Mouse (Mus musculus) midbrain, postnatal 0 days (tissue): ENCODE measurements around the gene Arfgap3. TPM values are rescaled to one million over a fixed set of nuclear protein-coding genes. Genes with fewer than 3 reads are reported as not detected.
"Not testable (repeated sequence)": the region's sequence is repeated elsewhere in the genome, so short reads cannot be mapped to it uniquely, and the experiment has no call there.

Experiments used
- ATAC-seq: fragments of 200-750 bp; cut with Nextera tagmentation; 2 replicates; pipeline ENCODE4 v1.8.0; 2017; ENCODE audit warnings: moderate number of reproducible peaks, mild to moderate bottlenecking, moderate TSS enrichment, moderate library complexity; ENCODE audit not compliant: low FRiP score
- DNase-seq: peaks from one replicate; pipeline ENCODE4 v3.0.0-alpha.2; 2015; ENCODE audit warnings: low spot score
- H3K27ac ChIP-seq: fragments of 300-500 bp; sonication (generic); 2 replicates; pipeline ENCODE4 v1.5.1; 2014; ENCODE audit warnings: low read depth, mild to moderate bottlenecking, low read length, mixed read lengths
- H3K27me3 ChIP-seq: fragments of 300-500 bp; sonication (generic); 2 replicates; pipeline ENCODE4 v1.6.1; 2014; ENCODE audit warnings: low read length, control low read depth, mixed read lengths; ENCODE audit not compliant: insufficient read depth
- H3K36me3 ChIP-seq: fragments of 300-500 bp; sonication (generic); 2 replicates; pipeline ENCODE4 v1.6.1; 2014; ENCODE audit warnings: low read length, control low read depth, mixed read lengths; ENCODE audit not compliant: insufficient read depth
- H3K4me1 ChIP-seq: fragments of 300-500 bp; sonication (generic); 2 replicates; pipeline ENCODE4 v1.6.1; 2014; ENCODE audit warnings: mild to moderate bottlenecking, control low read depth, antibody characterized with exemption, low read length, mixed read lengths; ENCODE audit not compliant: insufficient read depth
- H3K4me2 ChIP-seq: fragments of 300-500 bp; sonication (generic); 2 replicates; pipeline ENCODE4 v1.6.1; 2014; ENCODE audit warnings: low read depth, mild to moderate bottlenecking, low read length, mixed read lengths; ENCODE audit not compliant: poor library complexity, severe bottlenecking
- H3K4me3 ChIP-seq: fragments of 300-500 bp; sonication (generic); 2 replicates; pipeline ENCODE4 v1.5.1; 2014; ENCODE audit warnings: low read depth, mild to moderate bottlenecking, low read length, moderate library complexity
- H3K9ac ChIP-seq: fragments of 300-500 bp; sonication (generic); replicated peaks from 2 replicates; pipeline ENCODE4 v1.6.1; 2014; ENCODE audit warnings: mild to moderate bottlenecking, low read length, moderate library complexity, mixed read lengths; ENCODE audit not compliant: poor library complexity, severe bottlenecking
- H3K9me3 ChIP-seq: fragments of 300-500 bp; sonication (generic); 2 replicates; pipeline ENCODE4 v1.6.1; 2016; ENCODE audit warnings: low read length, control low read depth
- CTCF ChIP-seq: IDR thresholded peaks from 2 replicates; pipeline ENCODE4 v1.5.1; 2016; ENCODE audit warnings: antibody characterized with exemption, mild to moderate bottlenecking
- WGBS: fragments of 180-500 bp; shearing (Covaris S2); extraction: QIAGEN DNeasy Blood & Tissue Kit; methylation state at CpG from one replicate; pipeline ENCODE4 v1.1.7; 2014; 5-methylcytosine and 5-hydroxymethylcytosine counted together
- polyA plus RNA-seq: library from polyadenylated mRNA; unstranded; fragments of >200 nt; fragmentation: Nextera tagmentation; extraction: Ambion mirVana; gene quantifications from 2 replicates; pipeline ENCODE4 v1.2.1, GENCODE M21; 2015
- total RNA-seq: library from RNA; depleted of rRNA; stranded (reverse); fragments of >200 nt; gene quantifications from 2 replicates; pipeline ENCODE4 v1.2.3, GENCODE M21; 2014

Arfgap3 gene
- total and polyA plus RNA-seq, 2 experiments from 2014 or later: 36.8 to 44.0 TPM

DNA sequence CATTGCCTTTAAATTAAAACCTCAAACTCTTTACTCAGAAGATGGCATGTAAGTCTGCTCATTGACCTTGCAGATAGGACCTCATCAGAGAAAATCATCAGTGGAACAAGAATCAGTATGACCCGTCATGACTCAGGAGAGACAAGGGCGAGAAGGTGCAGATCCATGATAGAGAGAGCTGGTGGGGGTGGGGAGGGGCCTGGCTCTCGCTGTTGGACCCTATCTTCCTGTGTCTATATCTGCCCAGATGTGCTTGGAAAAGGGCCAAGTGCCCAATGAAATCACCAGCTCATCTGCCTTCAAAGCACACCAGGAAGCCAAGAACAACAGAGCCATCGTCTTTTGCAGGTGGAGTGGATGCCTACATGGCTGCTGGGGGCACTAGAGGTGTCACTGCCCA lies 27.1 kb upstream of the Arfgap3 start:
- WGBS: 83% methylated on average over 4 of the region's 4 CpGs
- Histone ChIP-seq H3K9me3 (no peaks in the 10 kb centered on the region), H3K9ac (no peak overlapping the region), H3K27me3 (no peaks in the 10 kb centered on the region), H3K4me3 (no peak overlapping the region), H3K4me2 (no peak overlapping the region), H3K27ac (no peak overlapping the region), H3K36me3 (peaks cover 3% of the 10 kb centered on the region; the same call in 1 of the 2 replicates), H3K4me1 (no peaks in the 10 kb centered on the region)
- ATAC-seq (no peak), DNase-seq (no peak)
- TF ChIP-seq CTCF: no peak

- H3K27me3 ChIP-seq: no peaks in the 10 kb centered on the region
- peak; percentile 55 for DNase-seq
- WGBS: 62% methylated on average over 4 of the region's 4 CpGs
- no peaks in the 10 kb centered on the region for H3K4me1 ChIP-seq
- H3K36me3 ChIP-seq: peaks cover 3% of the 10 kb centered on the region; the same call in 1 of the 2 replicates
- H3K9me3 ChIP-seq: no peaks in the 10 kb centered on the region
- H3K4me2 ChIP-seq: no peak overlapping the region
- H3K27ac ChIP-seq: no peak overlapping the region
- no peak overlapping the region for H3K4me3 ChIP-seq
- TF ChIP-seq CTCF: peak; percentile 59
- ATAC-seq: no peak
- no peak overlapping the region for H3K9ac ChIP-seq
Measured at GRCm38 (mm10) chr15:83375136-83375535, 25.1 kb upstream of the Arfgap3 start.

- Histone ChIP-seq H3K36me3 (peaks cover 3% of the 10 kb centered on the region; the same call in 1 of the 2 replicates), H3K4me3 (no peak overlapping the region), H3K27me3 (no peaks in the 10 kb centered on the region), H3K4me2 (no peak overlapping the region), H3K9me3 (no peaks in the 10 kb centered on the region), H3K4me1 (no peaks in the 10 kb centered on the region), H3K27ac (no peak overlapping the region), H3K9ac (no peak overlapping the region)
- DNase-seq: no peak
- TF ChIP-seq CTCF: no peak
- ATAC-seq: no peak
Measured at GRCm38 (mm10) chr15:83374076-83374475, 24.0 kb upstream of the Arfgap3 start.

DNA sequence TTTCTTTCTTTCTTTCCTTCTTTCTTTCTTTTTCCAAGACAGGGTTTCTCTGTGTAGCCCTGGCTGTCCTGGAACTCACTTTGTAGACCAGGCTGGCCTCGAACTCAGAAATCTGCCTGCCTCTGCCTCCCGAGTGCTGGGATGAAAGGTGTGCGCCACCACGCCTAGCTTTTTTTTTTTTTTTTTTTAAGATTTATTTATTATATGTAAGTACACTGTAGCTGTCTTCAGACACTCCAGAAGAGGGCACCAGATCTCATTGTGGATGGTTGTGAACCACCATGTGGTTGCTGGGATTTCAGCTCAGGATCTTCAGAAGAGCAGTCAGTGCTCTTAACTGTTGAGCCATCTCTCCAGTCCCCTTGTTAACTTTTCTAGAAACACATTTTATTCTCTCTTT lies 18.7 kb upstream of the Arfgap3 start:
- not testable (repeated sequence) for H3K27me3 ChIP-seq, H3K9me3 ChIP-seq, H3K4me2 ChIP-seq, ATAC-seq, H3K36me3 ChIP-seq, H3K4me3 ChIP-seq, DNase-seq, H3K9ac ChIP-seq, H3K4me1 ChIP-seq, H3K27ac ChIP-seq
- 88% methylated on average over 4 of the region's 4 CpGs for WGBS

DNA sequence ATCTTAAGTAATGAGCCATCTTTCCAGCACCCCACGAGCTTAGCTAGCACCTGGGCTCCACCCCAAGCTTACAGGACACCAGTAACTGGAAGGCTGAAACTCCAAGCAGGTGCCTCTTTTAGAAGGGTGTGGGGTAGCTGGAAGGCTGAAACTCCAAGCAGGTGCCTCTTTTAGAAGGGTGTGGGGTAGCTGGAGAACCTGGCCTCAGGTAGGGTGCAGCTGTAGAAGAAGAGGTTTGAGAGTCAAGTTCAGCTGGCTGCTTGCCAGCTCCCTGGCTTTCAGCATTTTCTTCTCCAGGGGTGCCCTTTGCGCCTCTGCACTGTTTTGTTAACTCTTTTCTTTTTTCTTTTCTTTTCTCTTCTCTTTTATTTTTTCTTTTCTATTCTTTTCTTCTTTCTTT lies 18.2 kb upstream of the Arfgap3 start:
- H3K27me3 ChIP-seq: no peaks in the 10 kb centered on the region
- no peak overlapping the region for H3K4me2 ChIP-seq
- no peak overlapping the region for H3K9ac ChIP-seq
- no peaks in the 10 kb centered on the region for H3K36me3 ChIP-seq
- no peak for TF ChIP-seq CTCF
- ATAC-seq (no peak), DNase-seq (no peak)
- no peak overlapping the region for H3K4me3 ChIP-seq
- no peak overlapping the region for H3K27ac ChIP-seq
- H3K4me1 ChIP-seq: no peaks in the 10 kb centered on the region
- 83% methylated on average over 2 of the region's 2 CpGs for WGBS
- no peaks in the 10 kb centered on the region for H3K9me3 ChIP-seq

- no peak overlapping the region for H3K27ac ChIP-seq
- H3K9ac ChIP-seq: 0 out of 2 replicates have a peak overlapping the region, but pooled peaks have one; percentile 29
- no peaks in the 10 kb centered on the region for H3K36me3 ChIP-seq
- H3K4me3 ChIP-seq: peak overlapping the region; percentile 41
- no peak for TF ChIP-seq CTCF
- no peaks in the 10 kb centered on the region for H3K4me1 ChIP-seq
- peak overlapping the region; percentile 72 for H3K4me2 ChIP-seq
- no peaks in the 10 kb centered on the region for H3K9me3 ChIP-seq
- WGBS: 27% methylated on average over 56 of the region's 58 CpGs
- DNase-seq (peak; percentile 86), ATAC-seq (peak; percentile 94)
- no peaks in the 10 kb centered on the region for H3K27me3 ChIP-seq
Measured at GRCm38 (mm10) chr15:83366933-83367552, 17.0 kb upstream of the Arfgap3 start.
